Mouse (Mus musculus): ENCODE data around the gene Dazap2.

DNA sequence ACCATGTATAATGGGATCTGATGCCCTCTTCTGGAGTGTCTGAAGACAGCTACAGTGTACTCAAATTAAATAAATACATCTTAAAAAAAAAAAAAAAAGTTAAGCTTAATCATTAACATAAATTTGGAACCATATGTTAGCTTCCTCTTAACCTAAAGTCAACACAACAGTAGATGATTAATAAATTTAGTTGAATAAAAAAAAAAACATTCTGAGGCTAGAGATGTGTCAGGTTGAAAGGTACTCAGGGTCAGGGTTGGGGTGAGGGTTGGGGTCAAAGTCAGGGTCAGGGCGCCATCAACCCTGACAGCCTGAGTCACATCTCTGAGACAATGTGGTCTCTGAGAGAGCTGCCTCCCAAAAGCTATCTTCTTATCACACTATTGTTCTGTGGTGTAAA lies 39.1 kb downstream of the Dazap2 start:
- TF ChIP-seq CTCF (IDR thresholded peaks at IDR 0.05; ENCODE audit: insufficient read depth, low read depth, low read length) (no peak), POLR2A (IDR thresholded peaks at IDR 0.05; ENCODE audit: insufficient read depth, low read depth, low read length) (no peak)

All from olfactory bulb, adult 2 months (tissue).